24 mouse cellular contexts compared by ENCODE assay signal in genomic region chr2:36085041-36085440, GRCm38 (mm10). TPM values are rescaled to one million over a fixed set of nuclear protein-coding genes. Genes with fewer than 3 reads are reported as not detected.
"Had no signal": no experiment of that assay in that cellular context is flagged by ENCODE, and none has a peak within 500 bp of the region (broad histone marks: within the 10 kb centered on the region; RNA-seq: fewer than 3 reads in every experiment).

No protein-coding gene starts in this region.

- H3K4me1 ChIP-seq: midbrain, embryonic 12.5 days; neural tube, embryonic 13.5 days; neural tube, embryonic 15.5 days had no signal

- DNase-seq: lung, adult 18-20 months; lung, embryonic 14.5 days; lung, postnatal 10 days; lung, postnatal 4 days; midbrain, embryonic 14.5 days; retina, postnatal 1 day; right cerebral cortex, adult 18-20 months; right cerebral cortex, postnatal 25 days; right cerebral cortex, postnatal 4 days; spleen, adult 18-20 months; thymus, adult 2 months; thymus, postnatal 25 days; thymus, postnatal 4 days had no signal

- H3K4me3 ChIP-seq: midbrain, embryonic 10.5 days; midbrain, embryonic 12.5 days; myocyte; neural tube, embryonic 13.5 days; neural tube, embryonic 15.5 days had no signal

- ATAC-seq: midbrain, embryonic 16.5 days had no signal

- H3K36me3 ChIP-seq: midbrain, embryonic 10.5 days; midbrain, embryonic 12.5 days; neural tube, embryonic 13.5 days; neural tube, embryonic 15.5 days had no signal

- H3K27ac ChIP-seq: midbrain, embryonic 10.5 days; midbrain, embryonic 12.5 days; neural tube, embryonic 13.5 days; neural tube, embryonic 15.5 days had no signal

- H3K4me2 ChIP-seq: lung, embryonic 14.5 days; midbrain, embryonic 12.5 days; neural tube, embryonic 13.5 days; neural tube, embryonic 15.5 days had no signal

- H3K9ac ChIP-seq: lung, embryonic 14.5 days; midbrain, embryonic 12.5 days; neural tube, embryonic 13.5 days; neural tube, embryonic 15.5 days had no signal

- H3K9me3 ChIP-seq: midbrain, embryonic 10.5 days; midbrain, embryonic 12.5 days; neural tube, embryonic 13.5 days; neural tube, embryonic 15.5 days had no signal

RNA-seq across cellular contexts. Expression of gene Lhx6, which starts 20.2 kb away (rescaled TPM):
- total RNA-seq: megakaryocyte, adult 5-6 weeks; megakaryocyte-erythroid progenitor cell, adult 5-6 weeks had no signal

RNA-seq across cellular contexts. Expression of gene Morn5, which starts 35.8 kb away (rescaled TPM):
- total RNA-seq: megakaryocyte, adult 5-6 weeks; megakaryocyte-erythroid progenitor cell, adult 5-6 weeks had no signal
- polyA plus RNA-seq: neural tube, embryonic 11.5 days; small intestine, adult 2 months; stomach, embryonic 14.5 days had no signal
